Mouse (Mus musculus) layer of hippocampus, postnatal 10 days (tissue): ENCODE data around the gene Cldn3. TPM values are rescaled to one million over a fixed set of nuclear protein-coding genes. Genes with fewer than 3 reads are reported as not detected.
"Not testable (repeated sequence)": the region's sequence is repeated elsewhere in the genome, so short reads cannot be mapped to it uniquely, and the experiment has no call there.

Experiments
- DNase-seq, 2 experiments: peaks; one replicate each; pipeline ENCODE4 v3.0.0; 2021; ENCODE audit warnings: low spot score in 2 of 2
- long read RNA-seq: library from polyadenylated mRNA; stranded (forward); transcript quantifications from one replicate; pipeline ENCODE4 v2.0.0, GENCODE M21; 2023
- total RNA-seq, 2 experiments: library from RNA; stranded (reverse); gene quantifications; 2 replicates each; pipeline ENCODE4 v1.2.3; 2021

Gene Cldn3
- total RNA-seq, result 1 to 10 TPM; 3.5 to 5.2 TPM
- long read RNA-seq, transcript Cldn3-201 (1 exons, 1,259 nt), result major isoform, 14 of 14 reads
- long read RNA-seq, partial matches to known transcripts, result 0 of 14 reads
- long read RNA-seq, other reads (novel, unspliced or antisense), result 0 of 14 reads

DNA sequence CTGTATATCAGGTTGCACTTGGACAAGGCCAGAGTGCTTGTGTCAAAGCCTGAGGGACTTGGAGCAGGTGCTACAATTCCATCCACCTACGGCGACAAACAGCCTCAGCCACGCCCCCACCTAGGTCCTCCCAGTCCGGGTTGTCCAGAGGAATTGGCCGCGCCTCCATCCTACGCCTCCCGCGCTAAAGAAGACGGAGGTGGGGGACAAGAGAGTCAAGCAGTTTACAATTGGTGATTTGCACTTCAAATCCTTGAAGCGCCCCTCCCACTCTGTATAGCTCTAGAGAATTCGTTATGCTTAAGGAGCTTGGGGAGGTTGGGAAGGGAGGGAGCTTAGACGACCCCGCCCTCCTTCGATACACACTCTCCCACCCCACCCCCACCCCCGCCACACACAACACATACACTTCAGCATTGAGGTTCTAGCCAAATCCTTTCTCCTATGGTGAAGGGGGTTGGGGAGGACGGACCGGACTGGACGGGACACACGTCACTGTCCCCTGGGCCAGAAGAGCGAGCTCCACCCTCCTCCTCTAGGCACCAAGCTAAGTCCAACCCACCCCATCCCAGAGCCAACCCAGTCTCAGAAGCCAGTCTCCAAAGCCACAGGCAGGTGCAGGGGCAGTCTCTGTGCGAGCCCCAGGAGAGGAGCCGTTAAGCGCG lies at the start of gene Cldn3:
Gene Cldn3 (plus strand): TSS at position 582 of the 665 bp plus-strand sequence.
- peak; percentile 32 for DNase-seq

DNA sequence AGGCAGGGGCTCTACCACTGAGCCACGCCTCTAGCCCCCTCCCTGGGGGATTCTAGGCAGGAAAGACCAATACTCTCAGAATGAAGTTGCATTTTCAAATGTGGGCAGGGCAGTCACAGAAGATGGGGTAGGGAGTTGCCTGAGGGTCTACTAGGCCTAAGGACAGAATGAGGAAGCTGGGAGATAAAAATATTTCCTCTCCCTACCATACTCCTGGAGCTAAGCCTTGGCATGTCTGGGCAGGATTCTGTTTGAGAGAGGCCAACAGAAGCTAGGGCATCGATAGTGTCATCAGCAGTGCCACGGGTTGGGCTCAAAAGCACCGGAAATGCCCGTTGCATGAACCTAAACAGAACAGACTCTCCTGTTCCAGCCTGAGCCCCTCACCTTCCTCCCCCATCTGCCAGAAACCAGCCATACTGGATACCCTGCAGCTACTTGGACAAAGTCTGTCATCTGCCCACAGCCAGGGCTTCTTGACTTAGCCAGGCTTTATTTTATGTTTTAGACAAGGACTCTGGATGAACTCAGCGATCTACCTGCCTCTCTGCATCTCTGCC lies 49.3 kb upstream of the Cldn3 start:
- no peak for DNase-seq

DNA sequence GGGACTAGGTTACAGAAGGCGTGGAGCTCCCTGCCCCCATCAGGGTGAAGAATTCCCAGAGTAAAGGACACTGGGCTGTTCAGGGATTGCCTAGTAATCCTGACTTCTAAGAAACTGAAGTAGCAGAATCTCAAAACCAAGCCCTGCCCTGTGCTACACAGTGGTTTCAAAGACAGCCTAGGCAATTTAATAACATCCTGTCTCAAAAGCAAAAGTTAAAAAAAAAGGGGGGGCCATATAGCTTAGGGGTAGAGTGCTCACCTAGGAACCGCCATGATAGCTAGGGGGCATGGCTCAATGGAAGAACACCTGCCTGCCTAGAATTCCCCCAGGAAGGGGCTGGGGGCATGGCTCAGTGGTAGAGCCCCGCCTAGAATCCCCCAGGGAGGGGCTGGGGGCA lies 46.9 kb upstream of the Cldn3 start:
- no peak for DNase-seq

DNA sequence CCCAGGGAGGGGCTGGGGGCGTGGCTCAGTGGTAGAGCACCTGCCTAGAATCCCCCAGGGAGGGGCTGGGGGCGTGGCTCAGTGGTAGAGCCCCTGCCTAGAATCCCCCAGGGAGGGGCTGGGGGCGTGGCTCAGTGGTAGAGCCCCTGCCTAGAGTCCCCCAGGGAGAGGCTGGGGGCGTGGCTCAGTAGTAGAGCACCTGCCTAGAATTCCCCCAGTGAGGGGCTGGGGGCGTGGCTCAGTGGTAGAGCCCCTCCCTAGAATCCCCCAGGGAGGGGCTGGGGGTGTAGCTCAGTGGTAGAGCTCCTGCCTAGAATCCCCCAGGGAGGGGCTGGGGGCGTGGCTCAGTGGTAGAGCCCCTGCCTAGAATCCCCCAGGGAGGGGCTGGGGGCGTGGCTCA lies 46.5 kb upstream of the Cldn3 start:
- not testable (repeated sequence) for DNase-seq

GRCm38 (mm10) chr5:134941472-134942209 lies 44.4 kb upstream of the Cldn3 start:
- DNase-seq, result no peak

GRCm38 (mm10) chr5:134942740-134943139 lies 43.3 kb upstream of the Cldn3 start:
- DNase-seq, result no peak

GRCm38 (mm10) chr5:134944179-134944578 lies 41.8 kb upstream of the Cldn3 start:
- no peak for DNase-seq

- no peak for DNase-seq
Observed at GRCm38 (mm10) chr5:134945266-134945959, 40.6 kb upstream of the Cldn3 start.

- DNase-seq, result no peak
Observed at GRCm38 (mm10) chr5:134946063-134946856, 39.8 kb upstream of the Cldn3 start.

GRCm38 (mm10) chr5:134946857-134947255 lies 39.2 kb upstream of the Cldn3 start, which contains the start of gene Cldn4:
Gene Cldn4, minus strand, starts transcription at chr5:134946934.
- no peak for DNase-seq

DNA sequence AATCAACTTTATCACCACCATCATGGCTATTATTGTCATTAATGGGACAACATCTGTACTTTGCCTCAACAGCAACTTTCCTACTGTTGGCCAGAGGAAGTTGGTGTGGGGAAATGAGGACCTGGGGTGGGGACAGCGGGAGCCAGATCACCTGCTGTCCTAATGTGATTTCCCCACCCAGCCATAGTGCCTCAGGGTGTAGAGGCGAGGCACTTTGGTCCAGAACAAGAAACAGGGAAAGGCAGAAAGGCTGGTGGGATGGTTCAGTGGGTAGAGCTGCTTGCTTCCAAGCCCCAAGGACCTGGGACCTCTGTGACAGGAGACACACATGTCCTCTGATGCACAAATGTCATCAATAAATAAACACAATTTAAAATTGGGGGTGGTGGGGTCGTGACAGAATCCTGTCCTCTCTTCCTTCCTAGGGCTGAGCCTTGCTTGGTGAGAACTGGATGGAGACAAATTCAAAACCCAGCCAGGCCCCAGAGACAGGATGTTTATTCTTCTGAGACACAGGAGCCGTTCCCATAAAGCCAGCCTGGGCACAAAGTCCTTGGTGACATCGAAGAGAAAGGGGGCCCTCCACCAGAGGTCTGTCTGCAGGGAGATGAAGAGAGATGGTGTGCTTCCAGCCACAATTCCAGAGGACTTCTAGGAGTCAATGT lies 38.5 kb upstream of the Cldn3 start:
- no peak for DNase-seq

- DNase-seq, result no peak
Observed at GRCm38 (mm10) chr5:134948085-134948439, 38.0 kb upstream of the Cldn3 start.

GRCm38 (mm10) chr5:134951053-134951884 lies 34.7 kb upstream of the Cldn3 start:
- DNase-seq, result no peak

DNA sequence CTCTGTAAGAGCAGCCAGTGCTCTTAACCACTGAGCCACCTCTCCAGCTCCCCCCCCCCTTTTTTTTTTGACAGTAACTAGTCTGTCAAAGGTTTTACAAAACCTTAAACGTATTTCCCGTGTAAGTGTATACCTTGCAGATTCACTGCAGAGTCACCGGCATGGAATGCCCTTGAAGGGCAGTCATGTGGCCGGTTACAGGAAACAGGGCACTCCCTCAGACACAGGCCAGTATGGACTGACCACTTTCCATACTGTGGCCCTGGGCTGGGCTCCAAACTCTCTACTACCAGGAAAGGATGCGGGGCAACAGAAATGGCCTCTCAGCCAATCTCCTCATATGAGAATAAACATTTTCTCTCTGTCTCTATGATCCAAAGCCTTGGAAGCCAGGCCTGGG lies 30.5 kb upstream of the Cldn3 start:
- DNase-seq, result no peak

GRCm38 (mm10) chr5:134959114-134959513 lies 26.9 kb upstream of the Cldn3 start:
- no peak for DNase-seq

GRCm38 (mm10) chr5:134960430-134960829 lies 25.6 kb upstream of the Cldn3 start:
- no peak for DNase-seq

DNA sequence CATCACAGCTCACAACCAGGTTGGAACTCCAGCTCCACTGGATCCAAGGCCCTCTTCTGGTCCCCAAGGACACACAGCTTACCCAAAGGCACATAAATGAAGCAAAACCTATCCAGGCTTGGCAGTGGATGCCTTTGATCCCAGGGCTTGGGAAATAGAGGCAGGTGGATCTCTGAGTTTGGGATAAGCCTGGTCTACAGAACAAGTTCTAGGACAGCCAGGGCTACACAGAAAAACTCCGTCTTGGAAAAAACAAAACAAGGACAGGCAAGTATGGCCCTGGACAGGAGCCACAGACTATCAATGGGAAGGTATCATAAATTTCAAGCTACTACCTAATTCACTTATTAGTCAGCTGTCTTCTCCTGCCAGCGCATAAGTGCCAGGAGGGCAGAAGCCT lies 24.5 kb upstream of the Cldn3 start:
- no peak for DNase-seq

- no peak for DNase-seq
Observed at GRCm38 (mm10) chr5:134963546-134963945, 22.5 kb upstream of the Cldn3 start.

DNA sequence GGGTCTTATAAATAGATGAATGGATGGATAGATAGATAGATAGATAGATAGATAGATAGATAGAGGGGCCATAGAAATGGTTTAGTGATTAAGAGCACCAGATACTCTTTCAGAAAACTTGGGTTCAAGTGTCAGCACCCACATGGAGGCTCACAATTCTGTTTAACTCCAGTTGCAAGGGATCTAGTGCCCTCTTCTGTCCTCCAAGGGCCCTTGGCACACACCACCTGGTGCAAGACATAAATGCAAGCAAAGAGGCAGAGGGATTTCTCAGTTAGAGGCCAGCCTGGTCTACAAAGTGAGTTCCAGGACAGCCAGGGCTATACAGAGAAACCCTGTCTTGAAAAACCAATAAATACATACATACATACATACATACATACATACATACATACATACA lies 21.4 kb upstream of the Cldn3 start:
- not testable (repeated sequence) for DNase-seq
